Mouse (Mus musculus) hindbrain, embryonic 11.5 days (tissue): ENCODE measurements around the gene Letmd1. TPM values are rescaled to one million over a fixed set of nuclear protein-coding genes. Genes with fewer than 3 reads are reported as not detected.

ENCODE experiments used
- ATAC-seq: fragments of 200-750 bp; cut with Nextera tagmentation; 2 replicates; pipeline ENCODE4 v1.8.0; 2017; ENCODE audit warnings: mild to moderate bottlenecking, moderate TSS enrichment, moderate library complexity; ENCODE audit not compliant: low FRiP score
- DNase-seq: peaks from one replicate; pipeline ENCODE4 v3.0.0-alpha.2; 2015; ENCODE audit warnings: low spot score
- H3K27ac ChIP-seq: fragments of 300-500 bp; sonication (generic); 2 replicates; pipeline ENCODE4 v1.5.1; 2014; ENCODE audit warnings: mild to moderate bottlenecking, low read depth, low read length
- H3K27me3 ChIP-seq: fragments of 300-500 bp; sonication (generic); 2 replicates; pipeline ENCODE4 v1.6.1; 2014; ENCODE audit warnings: mild to moderate bottlenecking, low read length, moderate library complexity, mixed read lengths; ENCODE audit not compliant: control insufficient read depth, insufficient read depth
- H3K36me3 ChIP-seq: fragments of 300-500 bp; sonication (generic); 2 replicates; pipeline ENCODE4 v1.6.1; 2014; ENCODE audit warnings: mild to moderate bottlenecking, low read length, moderate library complexity, mixed read lengths; ENCODE audit not compliant: control insufficient read depth, insufficient read depth
- H3K4me1 ChIP-seq: fragments of 300-500 bp; sonication (generic); replicated peaks from 2 replicates; pipeline ENCODE4 v1.6.1; 2014; ENCODE audit warnings: low read length, mixed read lengths; ENCODE audit not compliant: control insufficient read depth, insufficient read depth
- H3K4me2 ChIP-seq: fragments of 300-500 bp; sonication (generic); replicated peaks from 2 replicates; pipeline ENCODE4 v1.6.1; 2014; ENCODE audit warnings: mild to moderate bottlenecking, low read depth, low read length
- H3K4me3 ChIP-seq: fragments of 300-500 bp; sonication (generic); 2 replicates; pipeline ENCODE4 v1.5.1; 2014; ENCODE audit warnings: low read depth, low read length
- H3K9ac ChIP-seq: fragments of 300-500 bp; sonication (generic); 2 replicates; pipeline ENCODE4 v1.6.1; 2014; ENCODE audit warnings: low read depth, low read length
- H3K9me3 ChIP-seq: fragments of 300-500 bp; sonication (generic); 2 replicates; pipeline ENCODE4 v1.6.1; 2016; ENCODE audit warnings: low read length; ENCODE audit not compliant: control insufficient read depth
- WGBS: fragments of 180-500 bp; shearing (Covaris S2); extraction: QIAGEN DNeasy Blood & Tissue Kit; methylation state at CpG from one replicate; pipeline ENCODE4 v1.1.7; 2014; 5-methylcytosine and 5-hydroxymethylcytosine counted together
- polyA plus RNA-seq: library from polyadenylated mRNA; unstranded; fragments of >200 nt; fragmentation: Nextera tagmentation; extraction: Ambion mirVana; gene quantifications from 2 replicates; pipeline ENCODE4 v1.2.1, GENCODE M21; 2014

Letmd1 gene
- polyA plus RNA-seq, 1 experiment from 2014 or later, result 48.6 TPM

DNA sequence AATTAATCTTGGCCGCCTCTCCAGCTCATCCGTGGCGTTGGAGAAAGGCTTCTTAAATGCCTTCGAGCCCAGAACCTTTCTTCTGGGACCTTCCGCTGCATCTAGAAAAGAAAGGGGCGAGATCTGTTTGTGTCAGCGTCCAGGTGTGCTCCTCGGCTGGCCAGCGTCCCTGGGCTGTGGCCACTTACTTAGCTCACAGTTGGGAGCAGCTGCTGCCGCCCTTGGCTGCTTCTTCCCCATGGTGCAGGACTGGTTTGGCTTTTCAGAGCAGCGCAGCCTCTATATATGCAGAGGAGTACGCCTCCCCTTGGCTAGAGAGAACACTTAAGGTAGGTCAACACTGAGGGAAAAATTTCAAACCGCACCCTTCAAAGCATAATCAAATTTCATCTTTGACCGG lies 44.9 kb upstream of the Letmd1 start:
- H3K4me3 ChIP-seq, result peak overlapping the region; percentile 98; the same call in 1 of the 2 replicates
- no peaks in the 10 kb centered on the region for H3K36me3 ChIP-seq
- no peak overlapping the region for H3K27ac ChIP-seq
- peak overlapping the region; percentile 87 for H3K4me2 ChIP-seq
- peaks cover 4% of the 10 kb centered on the region; the same call in 1 of the 2 replicates for H3K4me1 ChIP-seq
- H3K9me3 ChIP-seq, result no peaks in the 10 kb centered on the region
- no peak overlapping the region for H3K9ac ChIP-seq
- ATAC-seq, result no peak
- H3K27me3 ChIP-seq, result peaks cover 14% of the 10 kb centered on the region
- peak; percentile 44 for DNase-seq
- 2% methylated on average over 14 of the region's 14 CpGs for WGBS

DNA sequence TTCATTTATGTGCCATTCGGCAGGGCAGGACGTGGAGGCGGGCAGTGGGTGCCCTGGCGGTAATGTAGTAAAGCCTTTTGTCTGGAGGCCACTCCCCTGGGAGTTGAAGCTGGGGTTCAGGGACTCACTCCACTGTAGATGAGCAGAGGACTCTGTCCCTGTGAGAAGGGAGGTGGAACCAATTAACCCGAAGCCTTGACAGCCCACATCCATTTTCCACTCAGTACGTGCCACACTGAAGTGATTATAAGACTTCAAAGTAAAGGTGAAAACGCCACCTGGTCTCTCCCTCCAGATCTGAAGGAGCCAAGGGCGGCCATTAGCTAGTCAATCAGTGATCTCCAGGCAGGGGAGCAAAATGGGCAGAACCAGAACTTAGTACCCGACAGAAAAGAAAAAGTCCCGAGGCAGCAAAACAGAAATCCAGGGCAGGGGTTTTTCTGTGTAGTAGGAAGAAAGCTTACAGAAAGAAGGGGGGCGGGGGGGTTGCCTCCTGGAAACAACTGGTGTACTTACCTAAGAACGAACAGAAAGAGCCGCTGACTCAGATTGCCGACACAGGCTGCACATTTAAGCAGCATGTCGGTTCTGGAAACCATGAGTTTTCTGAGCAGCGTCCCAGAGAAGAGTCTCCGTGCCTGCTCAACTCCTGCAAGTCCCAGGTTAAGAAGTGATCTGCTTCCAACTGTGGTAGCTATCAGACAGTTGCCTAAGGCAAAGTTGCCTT lies 44.3 kb upstream of the Letmd1 start, which contains the start of gene Slc11a2:
Gene Slc11a2, minus strand, starts transcription at position 677 of the 727 bp plus-strand sequence.
- peaks cover 14% of the 10 kb centered on the region for H3K27me3 ChIP-seq
- ATAC-seq, result no peak
- no peak within 1 kb of the TSS for H3K27ac ChIP-seq
- H3K4me3 ChIP-seq, result peak within 1 kb of the TSS; percentile 1
- H3K4me1 ChIP-seq, result peaks cover 4% of the 10 kb centered on the region; the same call in 1 of the 2 replicates
- H3K9me3 ChIP-seq, result no peaks in the 10 kb centered on the region
- H3K9ac ChIP-seq, result no peak within 1 kb of the TSS
- WGBS, result 31% methylated on average over 17 of the region's 17 CpGs
- no peaks in the 10 kb centered on the region for H3K36me3 ChIP-seq
- peak within 1 kb of the TSS; percentile 87 for H3K4me2 ChIP-seq
- peak; percentile 41 for DNase-seq

DNA sequence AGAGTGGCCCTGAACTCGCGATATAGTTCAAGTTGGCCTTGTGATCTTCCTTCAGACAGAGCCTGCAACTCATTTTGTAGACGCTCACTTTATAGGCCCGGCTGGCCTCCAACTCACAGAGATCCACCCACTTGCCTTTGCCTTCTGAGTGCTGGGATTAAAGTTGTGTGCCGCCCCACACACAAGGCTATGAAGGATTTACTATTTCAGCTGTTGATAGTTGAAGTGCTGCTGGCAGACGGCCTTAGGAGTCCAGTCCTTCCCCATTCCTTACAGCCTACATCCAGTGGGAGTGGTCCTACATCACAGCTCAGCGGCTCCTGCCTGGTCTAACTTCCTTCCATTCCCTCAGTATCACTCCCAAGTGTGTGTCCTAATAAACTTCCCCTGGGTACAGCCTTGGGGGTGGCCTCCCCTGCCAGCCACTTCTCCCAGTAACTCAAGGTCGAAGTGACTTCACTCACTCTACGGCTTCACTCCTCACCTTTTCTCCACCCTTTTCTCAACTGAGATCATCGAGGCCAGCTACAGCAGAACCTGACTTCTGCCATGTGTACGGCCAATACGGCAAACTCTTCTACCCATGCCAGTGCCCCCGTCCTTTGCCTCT lies 40.4 kb upstream of the Letmd1 start:
- Histone ChIP-seq H3K4me2 (no peak overlapping the region), H3K9me3 (no peaks in the 10 kb centered on the region), H3K4me3 (no peak overlapping the region), H3K9ac (no peak overlapping the region), H3K27me3 (peaks cover 14% of the 10 kb centered on the region), H3K36me3 (no peaks in the 10 kb centered on the region), H3K27ac (no peak overlapping the region), H3K4me1 (peaks cover 2% of the 10 kb centered on the region; the same call in 1 of the 2 replicates)
- 88% methylated on average over 13 of the region's 13 CpGs for WGBS
- DNase-seq (no peak), ATAC-seq (no peak)

DNA sequence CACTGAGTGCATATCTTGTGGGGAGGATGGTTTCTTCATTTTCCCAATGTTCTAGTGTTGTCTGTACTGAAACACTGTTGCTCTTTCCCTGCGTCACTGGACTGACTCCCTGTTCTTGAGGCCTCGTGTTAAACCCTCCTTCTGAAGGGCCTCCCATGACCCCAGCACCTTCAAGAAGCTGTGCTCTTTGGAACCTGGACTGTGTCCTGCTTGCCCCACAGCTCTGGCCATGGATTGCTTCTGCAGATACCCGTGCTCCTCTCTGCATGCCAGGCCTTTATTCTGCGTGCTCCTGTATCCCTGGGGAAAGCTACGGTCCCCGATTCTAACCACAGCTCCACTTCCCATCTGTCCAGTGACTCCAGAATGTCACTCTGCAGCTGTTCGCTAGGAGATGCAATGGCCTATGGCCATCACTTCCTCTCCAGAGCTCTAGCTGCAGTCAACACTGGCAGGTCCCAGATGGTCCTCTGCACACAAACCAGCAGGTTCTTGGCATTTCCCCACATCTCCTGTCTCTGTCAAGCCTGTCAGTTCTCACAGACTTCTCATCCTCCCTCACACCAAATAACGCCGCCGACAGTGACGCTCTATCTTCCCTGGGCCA lies 38.8 kb upstream of the Letmd1 start:
- H3K4me1 ChIP-seq, result no peaks in the 10 kb centered on the region
- no peak for ATAC-seq
- no peaks in the 10 kb centered on the region for H3K9me3 ChIP-seq
- no peaks in the 10 kb centered on the region for H3K36me3 ChIP-seq
- H3K27me3 ChIP-seq, result peaks cover 4% of the 10 kb centered on the region; the same call in 1 of the 2 replicates
- DNase-seq, result no peak
- H3K4me3 ChIP-seq, result no peak overlapping the region
- WGBS, result 84% methylated on average over 11 of the region's 11 CpGs
- H3K4me2 ChIP-seq, result no peak overlapping the region
- no peak overlapping the region for H3K9ac ChIP-seq
- H3K27ac ChIP-seq, result no peak overlapping the region

DNA sequence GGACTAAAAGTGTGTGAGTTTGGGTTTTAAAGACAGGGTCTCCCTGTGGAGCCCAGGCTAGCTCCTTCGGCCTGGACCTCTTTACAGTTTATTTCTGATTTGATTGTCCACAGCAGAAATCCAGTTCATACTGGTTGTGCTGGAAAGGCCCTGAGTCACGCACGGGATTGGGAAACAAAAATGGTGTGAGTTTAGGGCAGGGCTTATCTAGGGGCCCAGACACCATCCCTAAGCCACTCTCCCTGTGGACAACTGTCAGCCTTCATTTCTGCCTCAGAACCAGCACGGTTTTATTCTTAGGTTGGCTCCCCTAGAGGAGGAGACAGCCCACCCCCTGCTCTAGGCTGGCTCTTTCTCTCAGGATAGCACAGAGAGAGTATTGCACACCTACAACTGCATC lies 35.6 kb upstream of the Letmd1 start:
- Histone ChIP-seq H3K27ac (no peak overlapping the region), H3K27me3 (no peaks in the 10 kb centered on the region), H3K4me3 (no peak overlapping the region), H3K36me3 (no peaks in the 10 kb centered on the region), H3K9ac (no peak overlapping the region), H3K4me2 (no peak overlapping the region), H3K4me1 (no peaks in the 10 kb centered on the region), H3K9me3 (no peaks in the 10 kb centered on the region)
- 70% methylated on average over 4 of the region's 4 CpGs for WGBS
- ATAC-seq (no peak), DNase-seq (no peak)

DNA sequence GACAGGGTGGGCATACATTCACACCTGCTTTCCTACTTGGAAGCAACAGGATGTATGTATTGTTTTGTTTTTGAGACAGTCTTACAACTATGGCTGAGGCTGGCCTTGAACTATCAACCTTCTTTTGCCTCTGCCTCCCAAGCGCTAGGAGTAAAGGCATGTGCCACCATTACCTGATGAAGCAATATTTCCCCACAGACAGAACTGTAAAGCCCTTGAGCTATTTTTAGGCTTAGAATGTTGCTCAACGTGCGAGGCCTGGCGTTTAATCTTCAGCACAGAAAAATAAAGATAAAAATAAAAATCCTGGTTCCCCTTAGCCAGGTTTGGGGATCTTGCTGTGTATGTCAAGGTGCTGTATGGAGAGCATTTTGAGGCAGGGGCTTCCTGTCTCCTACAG lies 32.7 kb upstream of the Letmd1 start:
- Histone ChIP-seq H3K27ac (no peak overlapping the region), H3K27me3 (no peaks in the 10 kb centered on the region), H3K36me3 (no peaks in the 10 kb centered on the region), H3K4me2 (no peak overlapping the region), H3K4me1 (no peaks in the 10 kb centered on the region), H3K9ac (no peak overlapping the region), H3K4me3 (no peak overlapping the region), H3K9me3 (no peaks in the 10 kb centered on the region)
- WGBS, result 94% methylated on average over 4 of the region's 4 CpGs
- DNase-seq (no peak), ATAC-seq (no peak)

DNA sequence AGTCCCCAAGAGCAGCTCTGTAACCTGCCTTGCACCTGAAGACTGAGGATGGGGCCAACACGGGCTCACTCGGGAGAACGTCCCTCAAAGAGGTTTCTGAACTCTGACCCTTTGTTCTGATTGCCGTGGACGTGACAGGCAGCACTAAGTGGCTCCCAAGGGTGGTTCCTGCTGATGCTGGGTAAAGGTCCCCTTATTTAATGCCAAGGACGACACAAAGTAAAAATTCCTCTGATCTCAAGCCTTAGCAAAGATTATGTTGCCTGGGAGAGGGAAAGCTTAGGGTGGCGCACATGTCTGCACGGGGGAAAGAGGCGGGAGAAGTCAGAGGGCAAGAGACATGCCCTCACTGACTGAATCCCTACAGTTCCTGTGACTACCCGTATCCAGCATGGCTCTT lies 32.3 kb upstream of the Letmd1 start:
- no peaks in the 10 kb centered on the region for H3K4me1 ChIP-seq
- DNase-seq, result no peak
- WGBS, result 67% methylated on average over 10 of the region's 10 CpGs
- H3K27ac ChIP-seq, result no peak overlapping the region
- no peak overlapping the region for H3K4me2 ChIP-seq
- no peak overlapping the region for H3K4me3 ChIP-seq
- H3K9me3 ChIP-seq, result no peaks in the 10 kb centered on the region
- no peak overlapping the region for H3K9ac ChIP-seq
- H3K27me3 ChIP-seq, result no peaks in the 10 kb centered on the region
- H3K36me3 ChIP-seq, result no peaks in the 10 kb centered on the region
- no peak for ATAC-seq

DNA sequence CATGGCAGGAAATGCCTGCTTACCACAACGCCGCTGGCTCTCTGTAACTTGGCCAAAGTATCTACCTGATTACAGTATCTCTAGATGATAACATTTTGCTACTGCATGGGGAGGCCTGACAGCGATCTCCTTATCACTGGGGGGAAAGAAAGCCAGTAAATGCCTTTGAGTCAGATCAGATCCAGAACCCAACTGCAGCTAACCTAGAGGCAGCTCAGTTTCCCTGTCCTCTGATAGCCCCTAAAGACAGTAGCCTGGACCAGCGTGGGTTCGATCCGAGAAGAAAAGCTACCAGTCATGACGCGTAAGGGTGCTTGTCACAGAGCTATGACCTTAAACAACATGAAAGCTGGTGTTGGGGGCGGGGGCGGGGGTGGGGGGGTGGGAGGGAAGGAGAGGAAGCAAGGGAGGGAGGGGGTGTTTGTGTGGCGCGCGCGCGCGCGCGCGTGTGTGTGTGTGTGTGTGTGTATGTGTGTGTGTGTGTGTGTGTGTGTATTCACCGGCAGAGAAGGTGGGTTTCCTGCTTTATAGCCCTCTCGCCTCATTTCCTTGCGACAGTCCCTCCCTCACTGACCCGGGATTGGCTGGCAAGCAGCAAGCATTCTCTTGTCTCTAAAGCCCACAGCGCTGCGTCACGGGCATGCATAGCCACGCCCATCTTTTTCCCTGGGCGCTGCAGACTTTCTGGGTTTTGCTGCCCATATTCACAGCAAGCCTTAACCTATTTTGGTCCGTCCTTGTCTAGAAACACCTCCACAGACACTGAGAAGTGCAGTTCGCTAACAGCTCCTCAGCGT lies 25.5 kb upstream of the Letmd1 start:
- no peaks in the 10 kb centered on the region for H3K27me3 ChIP-seq
- peak overlapping the region; percentile 55 for H3K9ac ChIP-seq
- no peaks in the 10 kb centered on the region; the same call in 1 of the 2 replicates for H3K4me1 ChIP-seq
- H3K27ac ChIP-seq, result 0 out of 2 replicates have a peak overlapping the region, but pooled peaks have one; percentile 42
- H3K36me3 ChIP-seq, result no peaks in the 10 kb centered on the region
- DNase-seq, result peak; percentile 90
- H3K4me3 ChIP-seq, result peak overlapping the region; percentile 38
- no peaks in the 10 kb centered on the region for H3K9me3 ChIP-seq
- peak; percentile 92 for ATAC-seq
- 10% methylated on average over 20 of the region's 31 CpGs for WGBS
- H3K4me2 ChIP-seq, result peak overlapping the region; percentile 60
